In the genomic region with DNA sequence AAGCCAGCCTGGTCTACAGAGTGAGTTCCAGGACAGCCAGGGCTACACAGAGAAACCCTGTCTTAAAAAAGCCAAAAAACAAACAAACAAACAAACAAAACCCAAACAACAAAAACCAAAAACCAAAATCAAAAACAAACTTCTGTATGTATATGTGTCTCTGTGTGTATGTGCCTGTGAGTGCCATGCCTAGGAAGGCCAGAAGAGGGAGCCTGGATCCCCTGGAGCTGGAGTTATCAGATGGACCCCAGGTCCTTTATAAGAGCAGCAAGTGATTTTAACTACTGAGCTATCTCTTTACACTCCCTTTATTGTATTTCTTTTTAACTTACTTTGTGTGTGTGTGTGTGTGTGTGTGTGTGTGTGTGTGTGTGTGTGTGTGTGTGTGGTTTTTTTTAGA, we compare ENCODE assay signal across 27 mouse cellular contexts. TPM values are rescaled to one million over a fixed set of nuclear protein-coding genes. Genes with fewer than 3 reads are reported as not detected.
DNase-seq lines count a peak whose midpoint lies in the region; ATAC-seq and TF ChIP-seq lines count a peak whose summit lies in the region.
"Had no signal": no experiment of that assay in that cellular context is flagged by ENCODE, and none has a peak within 500 bp of the region (broad histone marks: within the 10 kb centered on the region; RNA-seq: fewer than 3 reads in every experiment).

No protein-coding gene starts in this region.

- H3K4me2 ChIP-seq in intestine, postnatal 0 days (replicated peaks; ENCODE audit: low read depth), result no peak overlapping the region
- H3K4me2 ChIP-seq in intestine, embryonic 15.5 days (replicated peaks), result no peak overlapping the region
- H3K4me2 ChIP-seq in lung, postnatal 0 days (replicated peaks; ENCODE audit: low read depth, low read length), result no peak overlapping the region
- H3K4me2 ChIP-seq in stomach, postnatal 0 days (replicated peaks; ENCODE audit: low read depth), result no peak overlapping the region
- H3K4me2 ChIP-seq: embryonic facial prominence, embryonic 13.5 days; hindbrain, embryonic 15.5 days; midbrain, embryonic 13.5 days had no signal

- no peak for DNase-seq in lung, postnatal 0 days (ENCODE audit: low spot score)
- no peak for DNase-seq in lung, postnatal 4 days
- peak; percentile 33 for DNase-seq in NIH3T3 (ENCODE audit: low read depth)
- no peak for DNase-seq in stomach, postnatal 0 days (ENCODE audit: low spot score)
- DNase-seq in c-Kit-positive CD71-positive TER-119-positive erythroid progenitor cells, embryonic 14.5 days (ENCODE audit: low spot score), result no peak
- DNase-seq: adrenal gland, postnatal 14 days; cerebellum, adult 11-12 months; cerebellum, postnatal 14 days; heart, adult 11 months; heart, postnatal 36 days; kidney, adult 18-20 months; kidney, postnatal 14 days; right cerebral cortex, postnatal 14 days had no signal

- no peaks in the 10 kb centered on the region for H3K27me3 ChIP-seq in intestine, postnatal 0 days (replicated peaks; ENCODE audit: control insufficient read depth, insufficient read depth, low read length)
- H3K27me3 ChIP-seq in intestine, embryonic 15.5 days (replicated peaks), result no peaks in the 10 kb centered on the region
- no peaks in the 10 kb centered on the region for H3K27me3 ChIP-seq in lung, postnatal 0 days (replicated peaks; ENCODE audit: insufficient read depth, low read length)
- H3K27me3 ChIP-seq in stomach, postnatal 0 days (ENCODE audit: control insufficient read depth, insufficient read depth, low read length), result no peaks in the 10 kb centered on the region
- H3K27me3 ChIP-seq: embryonic facial prominence, embryonic 13.5 days; hindbrain, embryonic 15.5 days; midbrain, embryonic 13.5 days had no signal

- no peak for ATAC-seq in intestine, postnatal 0 days
- no peak for ATAC-seq in intestine, embryonic 15.5 days
- no peak for ATAC-seq in lung, postnatal 0 days
- no peak for ATAC-seq in stomach, postnatal 0 days (ENCODE audit: low FRiP score, low TSS enrichment)
- ATAC-seq: forebrain, embryonic 16.5 days; midbrain, embryonic 13.5 days had no signal

- H3K4me3 ChIP-seq in intestine, postnatal 0 days (ENCODE audit: low read depth, low read length), result no peak overlapping the region
- no peak overlapping the region for H3K4me3 ChIP-seq in intestine, embryonic 15.5 days (replicated peaks)
- no peak overlapping the region for H3K4me3 ChIP-seq in lung, postnatal 0 days (ENCODE audit: low read depth, low read length)
- H3K4me3 ChIP-seq in stomach, postnatal 0 days (ENCODE audit: low read depth, low read length), result no peak overlapping the region
- H3K4me3 ChIP-seq: embryonic facial prominence, embryonic 13.5 days; hindbrain, embryonic 15.5 days; limb, embryonic 10.5 days; midbrain, embryonic 13.5 days; myocyte had no signal

- TF ChIP-seq EP300 in lung, postnatal 0 days (IDR thresholded peaks at IDR 0.05), result no peak
- TF ChIP-seq EP300 in stomach, postnatal 0 days (optimal IDR thresholded peaks at IDR 0.05), result no peak

- no peak overlapping the region for H3K9ac ChIP-seq in intestine, postnatal 0 days (ENCODE audit: low read depth, low read length)
- H3K9ac ChIP-seq in intestine, embryonic 15.5 days, result no peak overlapping the region
- H3K9ac ChIP-seq in lung, postnatal 0 days (replicated peaks; ENCODE audit: low read depth), result no peak overlapping the region
- H3K9ac ChIP-seq in stomach, postnatal 0 days (ENCODE audit: low read length), result no peak overlapping the region
- H3K9ac ChIP-seq: embryonic facial prominence, embryonic 13.5 days; hindbrain, embryonic 15.5 days; midbrain, embryonic 13.5 days had no signal

- H3K27ac ChIP-seq in intestine, postnatal 0 days (ENCODE audit: low read depth, low read length), result no peak overlapping the region
- no peak overlapping the region for H3K27ac ChIP-seq in intestine, embryonic 15.5 days
- H3K27ac ChIP-seq in lung, postnatal 0 days (ENCODE audit: low read length), result no peak overlapping the region
- H3K27ac ChIP-seq in stomach, postnatal 0 days (replicated peaks), result no peak overlapping the region
- H3K27ac ChIP-seq: embryonic facial prominence, embryonic 13.5 days; hindbrain, embryonic 15.5 days; limb, embryonic 10.5 days; midbrain, embryonic 13.5 days had no signal

- peaks cover 2% of the 10 kb centered on the region; the same call in 1 of the 2 replicates for H3K4me1 ChIP-seq in intestine, postnatal 0 days (replicated peaks; ENCODE audit: control insufficient read depth, insufficient read depth, low read length)
- 0 out of 2 replicates have a peak, but pooled peaks cover 3% of the 10 kb centered on the region for H3K4me1 ChIP-seq in intestine, embryonic 15.5 days (replicated peaks)
- no peaks in the 10 kb centered on the region for H3K4me1 ChIP-seq in lung, postnatal 0 days (ENCODE audit: insufficient read depth, low read depth, low read length)
- H3K4me1 ChIP-seq in stomach, postnatal 0 days (replicated peaks; ENCODE audit: control insufficient read depth, insufficient read depth), result no peaks in the 10 kb centered on the region
- H3K4me1 ChIP-seq: embryonic facial prominence, embryonic 13.5 days; hindbrain, embryonic 15.5 days; limb, embryonic 10.5 days; midbrain, embryonic 13.5 days had no signal

- peak; percentile 42 for TF ChIP-seq CTCF in intestine, postnatal 0 days (IDR thresholded peaks at IDR 0.05; ENCODE audit: low read depth)
- peak; percentile 34; the same call in 1 of the 2 replicates for TF ChIP-seq CTCF in lung, postnatal 0 days (IDR thresholded peaks at IDR 0.05)
- TF ChIP-seq CTCF in stomach, postnatal 0 days (IDR thresholded peaks at IDR 0.05; ENCODE audit: low read depth), result peak; percentile 47

- H3K9me3 ChIP-seq in intestine, postnatal 0 days (ENCODE audit: control insufficient read depth), result no peaks in the 10 kb centered on the region
- H3K9me3 ChIP-seq in intestine, embryonic 15.5 days, result no peaks in the 10 kb centered on the region
- H3K9me3 ChIP-seq in lung, postnatal 0 days (ENCODE audit: low read length), result no peaks in the 10 kb centered on the region
- H3K9me3 ChIP-seq in stomach, postnatal 0 days (ENCODE audit: control insufficient read depth, low read length), result no peaks in the 10 kb centered on the region
- H3K9me3 ChIP-seq: hindbrain, embryonic 15.5 days; limb, embryonic 10.5 days had no signal

- peaks cover 43% of the 10 kb centered on the region for H3K36me3 ChIP-seq in intestine, postnatal 0 days (ENCODE audit: control insufficient read depth, insufficient read depth)
- H3K36me3 ChIP-seq in intestine, embryonic 15.5 days, result peaks cover 25% of the 10 kb centered on the region
- H3K36me3 ChIP-seq in lung, postnatal 0 days (ENCODE audit: insufficient read depth, low read length), result peaks cover 11% of the 10 kb centered on the region; the same call in 1 of the 2 replicates
- peaks cover 5% of the 10 kb centered on the region for H3K36me3 ChIP-seq in stomach, postnatal 0 days (ENCODE audit: control insufficient read depth, insufficient read depth, low read length)

RNA-seq across cellular contexts. Expression of a gene that starts 7.8 kb away (rescaled TPM):
- 49.4 and 55.1 TPM in 2 replicates for polyA plus RNA-seq in intestine, postnatal 0 days (2015; fragmentation: Nextera tagmentation; extraction: Ambion mirVana)
- polyA plus RNA-seq in intestine, embryonic 15.5 days (2015; fragmentation: Nextera tagmentation; extraction: Ambion mirVana), result 20.4 and 29.1 TPM in 2 replicates
- 19.2 and 21.9 TPM in 2 replicates for polyA plus RNA-seq in lung, postnatal 0 days (2015; fragmentation: Nextera tagmentation; extraction: Ambion mirVana)
- 22.7 and 23.7 TPM in 2 replicates for polyA plus RNA-seq in stomach, postnatal 0 days (2015; fragmentation: Nextera tagmentation; extraction: Ambion mirVana)

RNA-seq across cellular contexts. Expression of a gene that starts 9.3 kb away (rescaled TPM):
- polyA plus RNA-seq in intestine, postnatal 0 days (2015; fragmentation: Nextera tagmentation; extraction: Ambion mirVana), result 0.76 and 0.88 TPM in 2 replicates
- polyA plus RNA-seq in intestine, embryonic 15.5 days (2015; fragmentation: Nextera tagmentation; extraction: Ambion mirVana), result 0.97 and 1.2 TPM in 2 replicates
- 0.50 and 0.54 TPM in 2 replicates for polyA plus RNA-seq in lung, postnatal 0 days (2015; fragmentation: Nextera tagmentation; extraction: Ambion mirVana)
- polyA plus RNA-seq in stomach, postnatal 0 days (2015; fragmentation: Nextera tagmentation; extraction: Ambion mirVana), result 0.80 and 0.85 TPM in 2 replicates
- polyA plus RNA-seq: forebrain, embryonic 16.5 days; liver, adult 2 months had no signal

RNA-seq across cellular contexts. Expression of a gene that starts 41.0 kb away (rescaled TPM):
- 24.5 and 24.8 TPM in 2 replicates for polyA plus RNA-seq in intestine, postnatal 0 days (2015; fragmentation: Nextera tagmentation; extraction: Ambion mirVana)
- 5.6 and 6.9 TPM in 2 replicates for polyA plus RNA-seq in intestine, embryonic 15.5 days (2015; fragmentation: Nextera tagmentation; extraction: Ambion mirVana)
- polyA plus RNA-seq in lung, postnatal 0 days (2015; fragmentation: Nextera tagmentation; extraction: Ambion mirVana), result 1.8 and 2.0 TPM in 2 replicates
- 6.0 and 7.1 TPM in 2 replicates for polyA plus RNA-seq in stomach, postnatal 0 days (2015; fragmentation: Nextera tagmentation; extraction: Ambion mirVana)
- polyA plus RNA-seq: liver, adult 2 months had no signal

RNA-seq across cellular contexts. Expression of a gene that starts 44.6 kb away (rescaled TPM):
- polyA plus RNA-seq in intestine, postnatal 0 days (2015; fragmentation: Nextera tagmentation; extraction: Ambion mirVana), result 3.4 TPM in 2 replicates
- 1.9 and 2.4 TPM in 2 replicates for polyA plus RNA-seq in intestine, embryonic 15.5 days (2015; fragmentation: Nextera tagmentation; extraction: Ambion mirVana)
- 0.49 TPM in 1 of 2 replicates, not detected in the other for polyA plus RNA-seq in lung, postnatal 0 days (2015; fragmentation: Nextera tagmentation; extraction: Ambion mirVana)
- 5.9 and 6.1 TPM in 2 replicates for polyA plus RNA-seq in stomach, postnatal 0 days (2015; fragmentation: Nextera tagmentation; extraction: Ambion mirVana)
- polyA plus RNA-seq: liver, adult 2 months had no signal

RNA-seq across cellular contexts. Expression of a gene that starts 48.5 kb away (rescaled TPM):
- polyA plus RNA-seq in intestine, postnatal 0 days (2015; fragmentation: Nextera tagmentation; extraction: Ambion mirVana), result not detected in 2 replicates
- polyA plus RNA-seq in intestine, embryonic 15.5 days (2015; fragmentation: Nextera tagmentation; extraction: Ambion mirVana), result not detected in 2 replicates
- polyA plus RNA-seq in lung, postnatal 0 days (2015; fragmentation: Nextera tagmentation; extraction: Ambion mirVana), result not detected in 2 replicates
- polyA plus RNA-seq in stomach, postnatal 0 days (2015; fragmentation: Nextera tagmentation; extraction: Ambion mirVana), result not detected in 2 replicates
- polyA plus RNA-seq: C2C12; embryonic facial prominence, embryonic 13.5 days; forebrain, embryonic 16.5 days; heart, embryonic 14.5 days; hindbrain, embryonic 15.5 days; limb, embryonic 10.5 days; lung, embryonic 16.5 days; midbrain, embryonic 13.5 days; myocyte; neural tube, embryonic 14.5 days; stomach, embryonic 14.5 days had no signal
